In the genomic region with DNA sequence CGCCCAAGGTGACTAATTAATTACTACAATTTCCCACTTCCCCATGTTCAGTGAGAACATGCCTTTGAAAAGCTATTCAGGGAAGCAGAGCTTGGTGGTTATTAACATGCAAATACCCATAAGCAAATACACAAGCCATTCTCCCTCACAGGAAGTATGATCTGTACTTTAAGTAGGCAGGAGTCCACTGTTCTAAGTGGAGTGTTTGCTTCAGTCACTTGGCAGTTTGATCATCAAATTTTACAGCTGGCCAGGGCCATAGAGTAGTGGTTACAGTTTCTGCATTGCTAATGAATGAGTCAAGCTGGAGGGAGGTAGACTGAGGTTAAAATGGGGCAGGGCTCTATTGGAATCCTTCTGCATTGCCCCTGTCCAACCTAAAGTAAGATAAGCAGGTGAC, we compare ENCODE assay signal across 20 mouse cellular contexts.
A peak's percentile ranks its signal among the peaks of the same experiment; 100 is the strongest.
DNase-seq lines count a peak whose midpoint lies in the region; ATAC-seq and TF ChIP-seq lines count a peak whose summit lies in the region.
"Had no signal": no experiment of that assay in that cellular context is flagged by ENCODE, and none has a peak within 500 bp of the region (broad histone marks: within the 10 kb centered on the region; RNA-seq: fewer than 3 reads in every experiment).

No protein-coding gene starts in this region.

- TF ChIP-seq POLR2A in myocyte (IDR thresholded peaks at IDR 0.05; ENCODE audit: insufficient read length, low read depth): no peak

- no peaks in the 10 kb centered on the region for H3K36me3 ChIP-seq in C2C12 (ENCODE audit: control insufficient read depth, insufficient read depth)
- H3K36me3 ChIP-seq in myocyte (ENCODE audit: control insufficient read depth, insufficient read depth): no peaks in the 10 kb centered on the region
- no peaks in the 10 kb centered on the region for H3K36me3 ChIP-seq in liver, embryonic 11.5 days (ENCODE audit: control insufficient read depth, insufficient read depth, low read length)
- H3K36me3 ChIP-seq: embryonic facial prominence, embryonic 10.5 days; embryonic facial prominence, embryonic 12.5 days; forebrain, embryonic 12.5 days; G1E had no signal

- no peaks in the 10 kb centered on the region for H3K79me2 ChIP-seq in C2C12 (ENCODE audit: control insufficient read depth, insufficient read depth)
- no peaks in the 10 kb centered on the region for H3K79me2 ChIP-seq in myocyte (ENCODE audit: control insufficient read depth, insufficient read depth)

- H3K4me1 ChIP-seq in liver, embryonic 11.5 days (replicated peaks; ENCODE audit: control insufficient read depth, insufficient read depth, low read length): no peaks in the 10 kb centered on the region
- H3K4me1 ChIP-seq: embryonic facial prominence, embryonic 10.5 days; embryonic facial prominence, embryonic 12.5 days; forebrain, embryonic 12.5 days had no signal

- H3K27ac ChIP-seq in liver, embryonic 11.5 days (ENCODE audit: low read depth, low read length): no peak overlapping the region
- H3K27ac ChIP-seq: embryonic facial prominence, embryonic 10.5 days; embryonic facial prominence, embryonic 12.5 days; forebrain, embryonic 12.5 days had no signal

- no peak overlapping the region for H3K4me3 ChIP-seq in C2C12 (ENCODE audit: insufficient read depth, poor library complexity, severe bottlenecking)
- H3K4me3 ChIP-seq in myocyte: no peak overlapping the region
- H3K4me3 ChIP-seq in liver, embryonic 11.5 days (ENCODE audit: low read depth, low read length): no peak overlapping the region
- H3K4me3 ChIP-seq: embryonic facial prominence, embryonic 10.5 days; embryonic facial prominence, embryonic 12.5 days; forebrain, embryonic 12.5 days had no signal

- peak; percentile 73 for DNase-seq in Muller cell, postnatal 12 days (ENCODE audit: inconsistent ontology term)
- no peak for DNase-seq in liver, embryonic 11.5 days (ENCODE audit: low spot score)
- DNase-seq in heart, postnatal 25 days (ENCODE audit: low spot score): no peak
- DNase-seq: adrenal gland, adult 2 months; adrenal gland, postnatal 10 days; adrenal gland, postnatal 25 days; B cell, adult 2 months; cerebellum, adult 11-12 months; cerebellum, adult 2 months; cerebellum, adult 9-10 months; cerebellum, postnatal 10 days; cerebellum, postnatal 25 days had no signal

- H3K9me3 ChIP-seq in liver, embryonic 11.5 days (ENCODE audit: control insufficient read depth, low read length): no peaks in the 10 kb centered on the region
- H3K9me3 ChIP-seq: embryonic facial prominence, embryonic 10.5 days; embryonic facial prominence, embryonic 12.5 days; forebrain, embryonic 12.5 days had no signal

- no peaks in the 10 kb centered on the region for H3K79me3 ChIP-seq in C2C12 (ENCODE audit: low read depth)

- 79% methylated on average over 1 of the region's 1 CpGs for WGBS in liver, embryonic 11.5 days

- no peak overlapping the region for H3K9ac ChIP-seq in liver, embryonic 11.5 days (ENCODE audit: low read depth, low read length)
- H3K9ac ChIP-seq: embryonic facial prominence, embryonic 12.5 days; forebrain, embryonic 12.5 days had no signal

- peak overlapping the region; percentile 7 for H3K4me2 ChIP-seq in myocyte (ENCODE audit: low read depth)
- no peak overlapping the region for H3K4me2 ChIP-seq in liver, embryonic 11.5 days
- H3K4me2 ChIP-seq: embryonic facial prominence, embryonic 12.5 days; forebrain, embryonic 12.5 days had no signal

- intact Hi-C loops in heart, postnatal 25 days (cut with DNase I): no loop called here

- H3K27me3 ChIP-seq in C2C12 (ENCODE audit: control insufficient read depth, insufficient read depth, insufficient read length) (no peaks in the 10 kb centered on the region), myocyte (ENCODE audit: control insufficient read depth, insufficient read depth, insufficient read length) (no peaks in the 10 kb centered on the region)
- no peaks in the 10 kb centered on the region for H3K27me3 ChIP-seq in liver, embryonic 11.5 days (replicated peaks; ENCODE audit: control insufficient read depth, insufficient read depth, low read length)
- H3K27me3 ChIP-seq: embryonic facial prominence, embryonic 12.5 days; forebrain, embryonic 12.5 days had no signal

- ATAC-seq in liver, embryonic 11.5 days (replicated peaks; ENCODE audit: low FRiP score): no peak
- ATAC-seq: forebrain, embryonic 14.5 days; forebrain, embryonic 16.5 days had no signal

- H3ac ChIP-seq in C2C12 (ENCODE audit: control insufficient read depth, insufficient read length, low read depth): no peak overlapping the region
- no peak overlapping the region for H3ac ChIP-seq in myocyte (ENCODE audit: control insufficient read depth, insufficient read length)

- no peak for TF ChIP-seq CTCF in C2C12 (IDR thresholded peaks at IDR 0.05; ENCODE audit: control insufficient read depth, insufficient read depth, insufficient read length)

TF ChIP-seq in C2C12, 6 proteins besides CTCF, POLR2A, EP300 and RAD21:
- no peak for TF ChIP-seq MAX (IDR thresholded peaks at IDR 0.05)
- peak; percentile 49 for TF ChIP-seq MYOD1 (IDR thresholded peaks at IDR 0.05; ENCODE audit: control insufficient read depth, insufficient read length, low read depth)

TF ChIP-seq in myocyte, 11 proteins besides CTCF, POLR2A, EP300 and RAD21:
- TF ChIP-seq REST (IDR thresholded peaks at IDR 0.05; ENCODE audit: insufficient read depth, insufficient read length): no peak
- TF ChIP-seq MYOD1 (IDR thresholded peaks at IDR 0.05; ENCODE audit: control insufficient read depth in 1 of 3, insufficient read length in 2 of 3, low read depth in 2 of 3): peak in 1 of 3 experiments; percentile 1
